Mouse (Mus musculus): ENCODE measurements at regions not wholly inside any gene's neighbourhood (a gene's known extent, or its start where the extent isn't known, plus 50 kb on each side); places are given as distances from the start of the nearest gene placed in this dataset.

DNA sequence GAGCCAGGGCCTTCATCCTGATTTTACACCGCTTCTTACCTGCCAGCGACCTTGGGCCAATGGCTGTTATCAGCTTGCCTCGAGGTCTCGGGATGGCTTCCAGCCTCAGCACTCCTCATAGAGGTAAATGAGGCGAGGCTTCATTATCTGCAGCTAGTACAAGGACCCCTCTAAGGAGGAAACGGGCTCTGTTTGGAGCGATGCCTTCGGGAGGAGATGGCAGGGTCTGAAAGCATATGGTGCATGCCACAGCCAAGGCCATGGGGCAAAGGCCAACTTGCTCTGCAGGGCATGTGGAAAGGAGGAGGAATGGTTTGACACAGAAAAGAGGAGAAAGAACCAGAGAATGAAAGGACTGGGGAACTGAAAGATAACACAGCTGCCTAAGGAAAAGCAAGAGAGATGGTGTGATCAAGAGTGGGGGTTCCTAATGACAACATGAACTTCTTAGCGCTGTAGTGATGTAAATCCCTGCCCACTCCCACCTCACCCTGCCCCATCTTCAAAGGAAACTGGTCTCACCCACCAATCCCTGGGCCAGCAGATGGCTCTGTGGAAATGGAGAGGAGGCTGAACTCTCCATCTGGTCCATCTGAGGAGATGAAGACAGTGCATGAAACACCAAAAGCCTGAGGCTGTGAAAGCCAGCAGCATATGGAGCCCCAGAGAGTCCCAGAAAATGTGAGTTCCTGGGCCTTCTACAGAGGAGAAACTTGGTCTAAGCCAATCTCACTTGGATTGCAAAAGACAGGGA is 134.0 kb downstream of the Rplp1 start:
- TF ChIP-seq CTCF (IDR thresholded peaks at IDR 0.05; ENCODE audit: low read depth, low read length) (no peak), TAL1 (conservative IDR thresholded peaks at IDR 0.05; ENCODE audit: low read depth, low read length) (no peak)

Measured in G1E (cell line).